Mouse (Mus musculus) midbrain, embryonic 13.5 days (tissue): ENCODE measurements around the gene Irgc1. TPM values are rescaled to one million over a fixed set of nuclear protein-coding genes. Genes with fewer than 3 reads are reported as not detected.
A peak's percentile ranks its signal among the peaks of the same experiment; 100 is the strongest.
"Not testable (repeated sequence)": the region's sequence is repeated elsewhere in the genome, so short reads cannot be mapped to it uniquely, and the experiment has no call there.

ENCODE experiments used
- ATAC-seq: fragments of 200-750 bp; cut with Nextera tagmentation; 2 replicates; pipeline ENCODE4 v1.8.0; 2017; ENCODE audit warnings: mild to moderate bottlenecking, moderate TSS enrichment, moderate library complexity
- H3K27ac ChIP-seq: fragments of 300-500 bp; sonication (generic); 2 replicates; pipeline ENCODE4 v1.5.1; 2015; ENCODE audit warnings: inconsistent platforms, mild to moderate bottlenecking, moderate library complexity
- H3K27me3 ChIP-seq: fragments of 300-500 bp; sonication (generic); 2 replicates; pipeline ENCODE4 v1.6.1; 2015; ENCODE audit warnings: mild to moderate bottlenecking, inconsistent platforms
- H3K36me3 ChIP-seq: fragments of 300-500 bp; sonication (generic); 2 replicates; pipeline ENCODE4 v1.6.1; 2015; ENCODE audit warnings: mild to moderate bottlenecking, inconsistent platforms
- H3K4me1 ChIP-seq: fragments of 300-500 bp; sonication (generic); replicated peaks from 2 replicates; pipeline ENCODE4 v1.6.1; 2015; ENCODE audit warnings: inconsistent platforms
- H3K4me2 ChIP-seq: fragments of 300-500 bp; sonication (generic); replicated peaks from 2 replicates; pipeline ENCODE4 v1.6.1; 2015; ENCODE audit warnings: moderate library complexity, mild to moderate bottlenecking, inconsistent platforms
- H3K4me3 ChIP-seq: fragments of 300-500 bp; sonication (generic); replicated peaks from 2 replicates; pipeline ENCODE4 v1.5.1; 2015; ENCODE audit warnings: mild to moderate bottlenecking, inconsistent platforms
- H3K9ac ChIP-seq: fragments of 300-500 bp; sonication (generic); replicated peaks from 2 replicates; pipeline ENCODE4 v1.6.1; 2015; ENCODE audit warnings: mild to moderate bottlenecking, inconsistent platforms
- H3K9me3 ChIP-seq: fragments of 300-500 bp; sonication (generic); 2 replicates; pipeline ENCODE4 v1.6.1; 2016; ENCODE audit warnings: mild to moderate bottlenecking, inconsistent platforms
- WGBS: fragments of 180-500 bp; shearing (Covaris S2); methylation state at CpG from one replicate; pipeline ENCODE4 v1.1.7; 2015; 5-methylcytosine and 5-hydroxymethylcytosine counted together
- polyA plus RNA-seq: library from polyadenylated mRNA; unstranded; fragments of >200 nt; fragmentation: Nextera tagmentation; extraction: Ambion mirVana; gene quantifications from 2 replicates; pipeline ENCODE4 v1.2.1, GENCODE M21; 2015

Gene Irgc1
- polyA plus RNA-seq: not detected in 2 replicates

DNA sequence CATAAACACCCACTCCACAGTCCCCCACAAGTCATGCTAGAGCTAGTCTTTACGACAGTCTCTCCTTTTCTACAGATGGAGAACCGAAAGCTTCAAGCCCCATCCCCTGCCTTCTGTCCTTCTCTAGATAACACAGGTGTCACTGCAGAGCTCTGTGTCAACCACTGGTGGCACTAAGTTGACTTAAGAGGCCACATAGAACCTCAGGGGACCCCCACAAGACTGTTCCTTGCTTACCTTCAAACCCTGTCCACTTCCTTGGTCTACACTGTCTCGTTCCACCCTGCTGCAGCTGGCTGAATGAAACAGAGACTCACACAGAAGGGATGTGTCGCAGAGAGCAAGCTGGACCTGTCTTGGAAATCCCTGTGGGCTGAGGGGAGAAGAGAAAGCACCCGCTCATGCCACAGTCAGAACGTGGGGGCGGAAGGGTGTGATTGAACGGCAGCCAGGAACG, at the start of gene Irgc1:
Irgc1 (minus strand) TSS at position 443 of the 457 bp plus-strand sequence.
- no peaks in the 10 kb centered on the region for H3K36me3 ChIP-seq
- ATAC-seq: no peak
- no peaks in the 10 kb centered on the region for H3K4me1 ChIP-seq
- H3K9ac ChIP-seq: no peak within 1 kb of the TSS
- H3K27ac ChIP-seq: no peak within 1 kb of the TSS
- no peaks in the 10 kb centered on the region for H3K27me3 ChIP-seq
- no peak within 1 kb of the TSS for H3K4me2 ChIP-seq
- H3K4me3 ChIP-seq: no peak within 1 kb of the TSS
- no peaks in the 10 kb centered on the region for H3K9me3 ChIP-seq
- 90% methylated on average over 9 of the region's 9 CpGs for WGBS

DNA sequence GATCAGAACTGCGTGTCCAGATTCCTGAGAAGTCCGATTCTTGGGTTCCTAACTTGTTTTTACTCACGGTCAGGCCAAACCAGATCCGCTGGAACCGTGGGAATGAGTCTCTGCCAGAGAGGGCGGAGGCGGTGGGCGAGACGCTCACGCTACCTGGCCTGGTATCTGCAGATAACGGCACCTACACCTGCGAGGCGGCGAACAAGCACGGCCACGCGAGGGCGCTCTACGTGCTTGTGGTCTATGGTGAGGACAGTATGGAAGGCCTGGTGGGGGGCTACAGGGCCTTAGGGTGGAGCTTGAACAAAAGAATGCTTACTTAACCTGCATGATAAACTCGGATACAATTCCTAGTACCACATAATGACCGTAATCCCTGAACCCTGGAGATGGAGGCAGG, 49.4 kb upstream of the Irgc1 start:
- no peak for ATAC-seq
- H3K9me3 ChIP-seq: no peaks in the 10 kb centered on the region
- H3K9ac ChIP-seq: no peak overlapping the region
- H3K27ac ChIP-seq: no peak overlapping the region
- peaks cover 4% of the 10 kb centered on the region; the same call in 1 of the 2 replicates for H3K27me3 ChIP-seq
- no peak overlapping the region for H3K4me2 ChIP-seq
- peaks cover 44% of the 10 kb centered on the region for H3K4me1 ChIP-seq
- no peak overlapping the region for H3K4me3 ChIP-seq
- peaks cover 51% of the 10 kb centered on the region for H3K36me3 ChIP-seq
- WGBS: 59% methylated on average over 21 of the region's 21 CpGs

DNA sequence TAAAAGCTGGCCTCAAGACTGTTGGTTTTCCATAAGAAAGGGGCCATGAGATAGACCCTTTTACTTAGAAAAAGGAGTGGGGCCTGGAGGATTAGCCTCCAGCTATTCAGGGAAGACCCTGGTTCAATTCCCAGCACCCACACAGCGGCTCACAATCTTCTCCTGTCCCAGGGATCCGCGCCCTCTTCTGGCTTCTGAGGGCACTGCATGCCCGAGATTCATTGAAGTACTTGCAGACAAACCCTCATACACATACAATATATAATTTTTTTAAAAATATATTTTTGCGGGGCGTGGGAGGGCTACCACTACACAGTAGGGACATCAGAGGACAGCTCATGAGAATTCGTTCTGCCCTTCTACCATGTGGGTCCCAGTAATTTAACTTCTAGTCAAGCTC, 48.8 kb upstream of the Irgc1 start:
- peaks cover 51% of the 10 kb centered on the region for H3K36me3 ChIP-seq
- H3K9ac ChIP-seq: no peak overlapping the region
- H3K4me3 ChIP-seq: no peak overlapping the region
- 37% methylated on average over 7 of the region's 7 CpGs for WGBS
- no peak overlapping the region for H3K27ac ChIP-seq
- H3K4me1 ChIP-seq: peaks cover 38% of the 10 kb centered on the region
- no peak for ATAC-seq
- H3K4me2 ChIP-seq: no peak overlapping the region
- H3K9me3 ChIP-seq: no peaks in the 10 kb centered on the region
- H3K27me3 ChIP-seq: peaks cover 4% of the 10 kb centered on the region; the same call in 1 of the 2 replicates

DNA sequence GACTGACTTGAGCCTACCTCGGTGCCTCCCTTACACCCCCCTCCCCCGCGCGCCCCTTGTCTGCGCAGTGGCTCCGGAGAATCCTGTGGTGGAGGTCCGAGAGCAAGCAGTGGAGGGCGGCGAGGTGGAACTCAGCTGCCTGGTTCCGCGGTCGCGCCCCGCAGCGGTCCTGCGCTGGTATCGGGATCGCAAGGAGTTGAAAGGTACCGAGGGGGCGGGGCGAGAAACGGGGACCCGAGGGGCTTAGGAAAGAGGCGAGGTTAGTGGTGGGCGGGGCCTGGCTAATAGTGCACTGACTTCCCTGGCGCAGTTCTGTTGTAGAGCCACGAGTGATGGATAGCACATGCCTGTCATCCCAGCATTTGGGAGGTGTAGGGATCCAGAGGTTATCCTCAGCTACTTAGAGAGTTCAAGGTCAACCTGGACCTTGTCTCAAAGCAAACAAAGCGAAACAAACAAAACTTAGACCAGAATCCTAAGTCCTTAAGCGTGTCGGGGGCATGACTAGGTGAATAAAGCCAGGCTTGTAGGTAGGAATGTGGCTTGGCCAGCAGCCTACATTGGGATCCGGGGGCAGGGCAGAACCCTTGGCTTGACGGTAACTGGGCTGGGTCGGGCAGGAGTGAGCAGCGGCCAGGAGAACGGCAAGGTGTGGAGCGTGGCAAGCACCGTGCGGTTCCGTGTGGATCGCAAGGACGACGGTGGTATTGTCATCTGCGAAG, 47.9 kb upstream of the Irgc1 start:
- peak overlapping the region; percentile 26 for H3K4me2 ChIP-seq
- WGBS: 19% methylated on average over 43 of the region's 43 CpGs
- peaks cover 52% of the 10 kb centered on the region for H3K36me3 ChIP-seq
- no peak overlapping the region for H3K4me3 ChIP-seq
- H3K9ac ChIP-seq: no peak overlapping the region
- H3K9me3 ChIP-seq: no peaks in the 10 kb centered on the region
- H3K27ac ChIP-seq: no peak overlapping the region
- H3K4me1 ChIP-seq: peaks cover 29% of the 10 kb centered on the region
- peaks cover 4% of the 10 kb centered on the region; the same call in 1 of the 2 replicates for H3K27me3 ChIP-seq
- no peak for ATAC-seq

DNA sequence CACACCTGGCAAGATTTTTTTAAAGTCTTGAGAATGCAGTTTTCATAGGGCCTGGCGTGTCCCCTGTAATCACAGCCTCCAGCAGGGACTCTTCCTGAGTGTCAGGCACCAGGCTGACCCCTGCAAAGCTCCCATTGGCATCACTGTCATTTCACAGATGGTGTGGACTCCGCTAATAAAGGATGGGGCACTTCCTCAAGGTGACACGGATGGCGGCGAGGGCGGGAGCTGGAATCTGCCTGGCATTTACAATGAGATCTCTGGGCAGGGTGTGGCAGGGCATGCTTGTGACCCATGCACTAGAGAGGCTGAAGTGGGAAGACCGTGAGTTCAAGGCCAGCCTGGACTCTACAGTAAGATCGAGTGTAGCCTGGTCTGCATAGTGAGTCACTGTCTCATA, 36.2 kb upstream of the Irgc1 start:
- no peak for ATAC-seq
- WGBS: 86% methylated on average over 8 of the region's 8 CpGs
- no peak overlapping the region for H3K9ac ChIP-seq
- H3K4me3 ChIP-seq: no peak overlapping the region
- no peaks in the 10 kb centered on the region for H3K27me3 ChIP-seq
- no peak overlapping the region for H3K4me2 ChIP-seq
- H3K4me1 ChIP-seq: peaks cover 54% of the 10 kb centered on the region
- H3K9me3 ChIP-seq: no peaks in the 10 kb centered on the region
- H3K27ac ChIP-seq: peak overlapping the region; percentile 2; the same call in 1 of the 2 replicates
- peaks cover 34% of the 10 kb centered on the region for H3K36me3 ChIP-seq

DNA sequence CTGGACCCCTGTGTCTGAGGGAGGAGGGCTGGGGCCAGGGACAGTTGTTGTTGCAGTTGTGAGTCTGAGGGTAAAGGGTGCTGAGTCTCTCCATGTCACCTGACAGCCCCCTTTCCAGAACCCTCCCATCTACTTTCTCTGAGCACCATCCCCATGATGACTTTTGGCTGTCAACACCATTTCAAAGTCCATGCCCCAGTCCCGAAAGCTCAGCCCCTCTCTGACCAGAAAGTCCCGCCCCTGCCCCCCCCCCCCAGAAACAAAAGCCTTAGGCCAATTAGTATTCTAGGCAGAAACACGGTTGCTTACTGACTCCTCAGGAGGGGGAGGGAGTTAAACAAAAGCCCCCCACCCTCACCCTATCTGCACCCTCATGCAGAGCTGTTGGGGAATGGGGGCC, 35.3 kb upstream of the Irgc1 start:
- Histone ChIP-seq H3K4me2 (peak overlapping the region; percentile 74), H3K9me3 (no peaks in the 10 kb centered on the region), H3K9ac (peak overlapping the region; percentile 67; the same call in 1 of the 2 replicates), H3K27me3 (no peaks in the 10 kb centered on the region), H3K4me3 (peak overlapping the region; percentile 36), H3K4me1 (peaks cover 60% of the 10 kb centered on the region), H3K27ac (peak overlapping the region; percentile 79), H3K36me3 (peaks cover 34% of the 10 kb centered on the region)
- WGBS: 27% methylated on average over 3 of the region's 3 CpGs
- ATAC-seq: 0 out of 2 replicates have a peak, but pooled peaks have one; percentile 12

DNA sequence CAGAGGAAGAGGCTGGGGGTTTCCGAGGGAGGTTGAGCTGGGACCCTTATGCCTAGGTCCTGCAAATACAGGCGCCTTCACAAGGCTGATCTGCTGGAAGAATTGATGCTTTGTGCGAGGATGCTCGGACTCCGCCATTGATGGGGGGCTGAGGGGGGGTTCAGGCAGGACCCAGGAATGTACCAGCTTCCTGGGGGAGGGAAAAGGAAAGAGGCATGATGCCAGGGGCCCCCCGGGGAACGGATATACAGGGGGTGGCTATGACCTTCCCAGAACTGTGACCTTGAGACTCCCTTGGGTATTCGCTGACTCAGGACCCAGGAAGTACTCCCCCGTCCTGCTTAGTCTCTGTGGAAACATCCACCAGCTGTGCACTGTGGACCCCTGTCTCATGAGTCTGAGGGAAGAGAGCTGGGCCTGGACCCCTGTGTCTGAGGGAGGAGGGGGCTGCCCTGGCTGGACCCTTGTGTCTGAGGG, 34.6 kb upstream of the Irgc1 start:
- Histone ChIP-seq H3K4me1 (peaks cover 60% of the 10 kb centered on the region), H3K27ac (peak overlapping the region; percentile 79), H3K9ac (peak overlapping the region; percentile 67), H3K36me3 (peaks cover 27% of the 10 kb centered on the region), H3K4me2 (peak overlapping the region; percentile 74), H3K27me3 (no peaks in the 10 kb centered on the region), H3K9me3 (no peaks in the 10 kb centered on the region), H3K4me3 (peak overlapping the region; percentile 36)
- peak; percentile 67 for ATAC-seq
- WGBS: 34% methylated on average over 9 of the region's 9 CpGs

DNA sequence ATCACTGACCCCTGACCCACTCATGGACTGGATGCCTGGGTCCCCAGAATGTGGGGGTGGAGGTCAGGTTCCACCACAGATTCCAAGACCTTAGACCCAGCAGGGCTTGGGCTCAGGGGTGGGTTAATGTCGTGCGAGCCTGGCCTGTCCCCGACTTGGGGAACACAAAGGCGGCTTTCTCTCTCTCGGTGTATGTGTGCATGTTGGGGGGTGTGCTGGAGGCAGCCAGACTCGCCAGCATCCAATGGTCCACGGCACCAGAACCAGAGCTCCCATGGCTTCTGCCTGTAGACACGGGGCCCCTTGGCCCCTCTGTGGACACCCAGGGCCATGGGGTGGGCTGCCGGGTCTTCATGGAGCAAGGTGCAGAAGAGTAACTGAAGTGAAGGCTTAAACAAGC, 33.4 kb upstream of the Irgc1 start:
- Histone ChIP-seq H3K4me1 (peaks cover 70% of the 10 kb centered on the region), H3K9me3 (no peaks in the 10 kb centered on the region), H3K27ac (peak overlapping the region; percentile 79), H3K36me3 (peaks cover 14% of the 10 kb centered on the region), H3K4me3 (peak overlapping the region; percentile 36), H3K27me3 (peaks cover 5% of the 10 kb centered on the region; the same call in 1 of the 2 replicates), H3K9ac (peak overlapping the region; percentile 67), H3K4me2 (peak overlapping the region; percentile 74)
- no peak for ATAC-seq
- 84% methylated on average over 9 of the region's 9 CpGs for WGBS

DNA sequence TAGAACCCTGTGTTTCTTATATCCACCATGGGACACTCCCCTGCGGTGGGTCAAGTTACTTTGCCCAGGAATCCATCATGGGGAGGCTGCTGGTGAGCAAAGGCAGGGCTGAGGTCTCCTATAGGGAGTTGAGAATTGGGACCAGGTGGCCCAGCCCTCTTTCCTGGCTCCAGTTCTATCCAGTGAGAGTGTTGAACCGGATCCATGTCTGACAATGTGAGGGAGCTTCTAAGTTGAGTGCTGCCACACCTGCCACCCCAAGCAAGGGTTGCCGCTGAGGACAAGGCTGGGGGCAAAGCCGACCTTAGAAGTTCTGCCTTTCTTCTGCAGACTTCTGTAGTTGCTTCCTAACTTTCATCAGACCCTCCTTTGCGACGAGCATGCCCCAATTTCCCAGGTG, 31.2 kb upstream of the Irgc1 start:
- H3K27me3 ChIP-seq, ATAC-seq, H3K9me3 ChIP-seq, H3K36me3 ChIP-seq, H3K27ac ChIP-seq: not testable (repeated sequence)
- Histone ChIP-seq H3K4me3 (peak overlapping the region; percentile 76), H3K4me1 (peaks cover 79% of the 10 kb centered on the region), H3K4me2 (peak overlapping the region; percentile 74), H3K9ac (peak overlapping the region; percentile 94)
- 63% methylated on average over 6 of the region's 6 CpGs for WGBS

DNA sequence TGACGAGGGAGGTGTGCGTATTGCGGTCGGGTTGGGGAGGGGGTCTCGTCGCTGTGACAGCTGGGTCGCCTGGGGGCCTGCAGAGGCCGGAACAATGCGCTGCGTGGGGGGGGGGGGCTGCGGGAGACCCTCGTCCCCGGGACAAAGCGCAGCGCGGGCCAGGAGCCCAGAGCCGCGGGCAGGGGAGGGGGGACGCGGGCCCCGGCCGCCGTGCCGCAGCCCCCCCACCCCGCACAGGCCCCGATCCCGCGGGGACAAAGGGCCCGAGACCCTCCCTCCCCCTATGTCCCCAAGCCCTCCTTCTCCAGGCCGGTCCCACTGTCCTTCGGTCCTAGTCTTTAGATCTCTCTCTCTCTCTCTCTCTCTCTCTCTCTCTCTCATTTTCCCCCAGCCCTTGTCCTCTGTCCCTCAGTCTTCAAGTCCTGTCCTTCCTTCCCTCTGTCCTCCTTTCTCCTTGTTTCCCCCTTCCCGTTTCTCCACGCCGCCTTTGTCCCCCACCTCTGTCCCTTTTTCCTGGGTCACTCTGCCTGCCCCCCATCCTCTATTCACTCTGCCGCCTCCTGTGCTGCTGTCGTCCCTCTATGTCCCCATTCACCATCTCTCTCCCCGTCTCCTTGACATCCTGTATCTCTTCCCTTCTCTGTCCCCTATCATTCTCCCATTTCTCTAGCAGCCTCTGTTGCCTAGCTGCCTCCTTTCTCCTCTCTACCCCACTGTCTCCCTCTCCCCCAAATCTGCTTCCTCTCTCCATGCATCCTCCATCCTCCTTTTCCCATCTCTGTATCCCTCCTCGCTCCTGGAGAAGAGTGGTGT, 30.3 kb upstream of the Irgc1 start:
- 2% methylated on average over 18 of the region's 38 CpGs for WGBS
- H3K9ac ChIP-seq: peak overlapping the region; percentile 94
- H3K27me3 ChIP-seq: peaks cover 6% of the 10 kb centered on the region; the same call in 1 of the 2 replicates
- peak overlapping the region; percentile 89 for H3K27ac ChIP-seq
- H3K9me3 ChIP-seq: no peaks in the 10 kb centered on the region
- H3K4me3 ChIP-seq: peak overlapping the region; percentile 76
- ATAC-seq: peak; percentile 25
- H3K36me3 ChIP-seq: no peaks in the 10 kb centered on the region
- peak overlapping the region; percentile 74 for H3K4me2 ChIP-seq
- H3K4me1 ChIP-seq: peaks cover 71% of the 10 kb centered on the region

DNA sequence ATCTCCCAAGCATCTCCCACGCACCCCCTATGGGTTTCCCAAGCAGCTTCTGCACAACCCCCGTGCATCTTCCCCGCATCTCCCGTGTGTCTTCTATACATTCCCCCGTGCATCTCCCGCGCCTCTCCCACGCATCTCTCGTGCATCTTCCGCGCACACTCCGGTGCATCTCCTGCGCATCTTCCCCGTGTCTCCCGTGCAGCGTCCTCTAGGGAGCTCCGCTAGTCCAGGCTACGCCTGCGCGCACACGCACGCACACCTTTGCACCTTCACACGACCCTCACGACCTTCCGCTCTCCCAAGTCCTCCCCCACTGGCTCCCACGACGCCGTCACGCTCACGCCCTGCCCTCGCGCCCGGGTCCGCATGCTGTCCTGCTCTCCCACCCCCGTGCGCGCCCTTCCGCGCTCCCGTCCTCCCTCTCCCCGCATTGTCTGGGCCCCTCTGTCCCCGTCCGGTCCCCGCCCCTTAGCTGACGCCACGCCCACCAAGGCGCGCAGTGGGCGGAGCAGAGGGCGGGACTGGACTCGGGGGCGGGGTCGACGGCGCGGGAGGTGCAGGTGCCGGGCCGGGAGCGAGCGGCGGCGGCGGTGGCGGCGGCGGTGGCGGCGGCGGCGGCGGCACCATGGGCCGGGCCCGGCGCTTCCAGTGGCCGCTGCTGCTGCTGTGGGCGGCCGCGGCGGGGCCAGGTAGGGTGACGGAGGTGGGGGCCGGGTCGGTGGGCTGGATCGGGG, 29.5 kb upstream of the Irgc1 start, which contains the start of gene Cadm4:
Cadm4 (plus strand) TSS at position 550 of the 734 bp plus-strand sequence.
- under 1% methylated on average over 56 of the region's 83 CpGs for WGBS
- peak; percentile 80 for ATAC-seq
- Histone ChIP-seq H3K9ac (peak within 1 kb of the TSS; percentile 94), H3K27me3 (peaks cover 6% of the 10 kb centered on the region; the same call in 1 of the 2 replicates), H3K4me2 (peak within 1 kb of the TSS; percentile 74), H3K27ac (peak within 1 kb of the TSS; percentile 89), H3K9me3 (no peaks in the 10 kb centered on the region), H3K4me1 (peaks cover 63% of the 10 kb centered on the region), H3K36me3 (no peaks in the 10 kb centered on the region), H3K4me3 (peak within 1 kb of the TSS; percentile 76)
